In genomic region chr9:121374864-121375255, GRCm38 (mm10) we compare ENCODE assay signal across 13 mouse cellular contexts.
DNase-seq lines count a peak whose midpoint lies in the region; ATAC-seq and TF ChIP-seq lines count a peak whose summit lies in the region.
"Had no signal": no experiment of that assay in that cellular context is flagged by ENCODE, and none has a peak within 500 bp of the region (broad histone marks: within the 10 kb centered on the region; RNA-seq: fewer than 3 reads in every experiment).

No protein-coding gene starts in this region.

- WGBS in forebrain, embryonic 10.5 days = 89% methylated on average over 5 of the region's 5 CpGs
- whole genome bisulfite sequencing in forebrain, embryonic 11.5 days = 90% methylated on average over 5 of the region's 5 CpGs
- 50% methylated on average over 5 of the region's 5 CpGs for WGBS in liver, adult 2 months
- WGBS in liver, embryonic 12.5 days (ENCODE audit: insufficient replicate concordance) = 84% methylated on average over 5 of the region's 5 CpGs

- no peaks in the 10 kb centered on the region for H3K9me3 ChIP-seq in forebrain, embryonic 10.5 days
- no peaks in the 10 kb centered on the region for H3K9me3 ChIP-seq in forebrain, embryonic 11.5 days (ENCODE audit: control insufficient read depth, low read length)
- H3K9me3 ChIP-seq in liver, embryonic 12.5 days (replicated peaks) = no peaks in the 10 kb centered on the region
- H3K9me3 ChIP-seq: forebrain, embryonic 12.5 days; heart, embryonic 12.5 days; heart, embryonic 15.5 days had no signal

- peaks cover 16% of the 10 kb centered on the region for H3K36me3 ChIP-seq in forebrain, embryonic 10.5 days (replicated peaks)
- no peaks in the 10 kb centered on the region for H3K36me3 ChIP-seq in forebrain, embryonic 11.5 days (ENCODE audit: control insufficient read depth, insufficient read depth, low read length)
- no peaks in the 10 kb centered on the region for H3K36me3 ChIP-seq in liver, adult 2 months (ENCODE audit: control insufficient read depth, insufficient read depth, low read length)
- H3K36me3 ChIP-seq in liver, embryonic 12.5 days = no peaks in the 10 kb centered on the region
- H3K36me3 ChIP-seq: heart, embryonic 15.5 days had no signal

- no peak overlapping the region for H3K4me2 ChIP-seq in forebrain, embryonic 11.5 days (ENCODE audit: low read depth, low read length, severe bottlenecking)
- H3K4me2 ChIP-seq in liver, embryonic 12.5 days = no peak overlapping the region
- H3K4me2 ChIP-seq: forebrain, embryonic 12.5 days; heart, embryonic 12.5 days; heart, embryonic 15.5 days had no signal

- H3K4me1 ChIP-seq in forebrain, embryonic 10.5 days = peaks cover 48% of the 10 kb centered on the region
- H3K4me1 ChIP-seq in forebrain, embryonic 11.5 days (replicated peaks; ENCODE audit: control insufficient read depth, insufficient read depth, low read length) = peaks cover 31% of the 10 kb centered on the region
- H3K4me1 ChIP-seq in liver, adult 2 months (ENCODE audit: control insufficient read depth, insufficient read depth, low read length) = peaks cover 23% of the 10 kb centered on the region
- H3K4me1 ChIP-seq in liver, embryonic 12.5 days = peaks cover 27% of the 10 kb centered on the region

- no peak for DNase-seq in forebrain, embryonic 10.5 days (ENCODE audit: extremely low spot score, low spot score)
- DNase-seq in forebrain, embryonic 11.5 days (ENCODE audit: low spot score) = no peak
- peak; percentile 93 for DNase-seq in heart, adult 11 months
- no peak for DNase-seq in heart, adult 8-10 months (ENCODE audit: low spot score)
- peak; percentile 63 for DNase-seq in liver, adult 2 months (ENCODE audit: extremely low read depth, low read depth, low spot score)
- DNase-seq in adipocyte (ENCODE audit: low spot score) = peak; percentile 52
- DNase-seq: cerebellum, adult 9-10 months; gastrocnemius, postnatal 25 days had no signal

- ATAC-seq in forebrain, embryonic 11.5 days (replicated peaks; ENCODE audit: low FRiP score) = no peak
- no peak for ATAC-seq in liver, embryonic 12.5 days

- peak overlapping the region; percentile 89; the same call in 1 of the 2 replicates for H3K27ac ChIP-seq in forebrain, embryonic 10.5 days
- no peak overlapping the region for H3K27ac ChIP-seq in forebrain, embryonic 11.5 days (ENCODE audit: low read depth, low read length)
- no peak overlapping the region for H3K27ac ChIP-seq in liver, adult 2 months (replicated peaks; ENCODE audit: insufficient read depth, low read depth, low read length)
- no peak overlapping the region for H3K27ac ChIP-seq in liver, embryonic 12.5 days

- no peak for TF ChIP-seq POLR2A in liver, adult 2 months (IDR thresholded peaks at IDR 0.05; ENCODE audit: extremely low read depth, insufficient read depth, low read length)

- peaks cover 14% of the 10 kb centered on the region; the same call in 1 of the 2 replicates for H3K79me2 ChIP-seq in liver, adult 2 months (ENCODE audit: control insufficient read depth, insufficient read depth, low read length)

- no peak overlapping the region for H3K9ac ChIP-seq in forebrain, embryonic 11.5 days (ENCODE audit: low read length)
- H3K9ac ChIP-seq in liver, adult 2 months (ENCODE audit: low read depth, low read length) = no peak overlapping the region
- H3K9ac ChIP-seq in liver, embryonic 12.5 days = no peak overlapping the region
- H3K9ac ChIP-seq: forebrain, embryonic 12.5 days; forebrain, postnatal 0 days; heart, embryonic 15.5 days had no signal

- TF ChIP-seq CTCF in liver, adult 2 months (IDR thresholded peaks at IDR 0.05; ENCODE audit: low read depth, low read length) = no peak

- H3K4me3 ChIP-seq in forebrain, embryonic 10.5 days = no peak overlapping the region
- no peak overlapping the region for H3K4me3 ChIP-seq in forebrain, embryonic 11.5 days (ENCODE audit: low read depth, low read length)
- no peak overlapping the region for H3K4me3 ChIP-seq in liver, adult 2 months (ENCODE audit: insufficient read depth, low read depth, low read length)
- H3K4me3 ChIP-seq in liver, embryonic 12.5 days = no peak overlapping the region
- H3K4me3 ChIP-seq: forebrain, embryonic 12.5 days; heart, embryonic 12.5 days; heart, embryonic 15.5 days had no signal

- no peaks in the 10 kb centered on the region; the same call in 1 of the 2 replicates for H3K27me3 ChIP-seq in forebrain, embryonic 10.5 days (ENCODE audit: poor library complexity, severe bottlenecking)
- no peaks in the 10 kb centered on the region for H3K27me3 ChIP-seq in forebrain, embryonic 11.5 days (ENCODE audit: control insufficient read depth, insufficient read depth, low read length)
- no peaks in the 10 kb centered on the region for H3K27me3 ChIP-seq in liver, adult 2 months (ENCODE audit: control insufficient read depth, insufficient read depth, low read length)
- H3K27me3 ChIP-seq in liver, embryonic 12.5 days (replicated peaks) = no peaks in the 10 kb centered on the region
- H3K27me3 ChIP-seq: forebrain, embryonic 12.5 days; heart, embryonic 12.5 days; heart, embryonic 15.5 days had no signal

Comparison
In these comparisons a context has a peak if more than half of its experiments do, and no peak if none do; other contexts are left out.
1. DNase-seq: peak in heart, adult 11 months (single experiment), liver, adult 2 months (single experiment) and adipocyte (single experiment); none in forebrain, embryonic 10.5 days (single experiment), forebrain, embryonic 11.5 days (single experiment) and heart, adult 8-10 months (single experiment).